Mouse (Mus musculus) stomach, adult 2 months (tissue): Measurements from ENCODE around the gene Prpmp5. TPM values are rescaled to one million over a fixed set of nuclear protein-coding genes. Genes with fewer than 3 reads are reported as not detected.

Experiments used
- polyA plus RNA-seq: library from polyadenylated mRNA; depleted of rRNA; stranded (reverse); fragments of >200 nt; gene quantifications from 2 replicates; pipeline ENCODE4 v1.2.3, GENCODE M21; 2012; rRNA removed

Prpmp5 gene
- not detected in 2 replicates for polyA plus RNA-seq

GRCm38 (mm10) chr6:132314657-132315056, at the start of gene Prpmp5:
TSS of gene Prpmp5 (minus strand) at chr6:132314757.

DNA sequence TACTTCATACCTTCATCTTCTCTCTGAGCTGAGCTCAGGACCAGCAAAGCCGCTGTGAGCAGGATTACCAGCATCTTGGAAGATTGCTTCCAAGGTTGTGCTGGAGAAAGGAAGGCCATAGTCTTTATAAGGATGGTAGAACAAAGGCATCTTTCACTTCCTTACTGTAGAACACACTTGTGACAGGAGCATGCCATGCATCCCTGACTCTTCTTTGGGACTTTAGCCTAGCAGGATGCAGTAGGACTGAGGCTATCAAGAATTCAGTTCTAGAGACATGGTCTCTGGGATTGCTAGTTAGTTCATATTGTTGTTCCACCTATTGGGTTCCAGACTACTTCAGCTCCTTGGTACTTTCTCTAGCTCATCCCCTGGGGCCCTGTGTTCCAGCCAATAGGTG, 49.5 kb upstream of the Prpmp5 start, which contains the start of gene Gm8882:
Gene Gm8882 (minus strand): TSS at position 101 of the 400 bp plus-strand sequence.

Other genes with a start within 250 kb of the Prpmp5 start
- gene Prb1, start 104.2 kb downstream of the Prpmp5 start, polyA plus RNA-seq = not detected in 2 replicates
- not detected in 2 replicates for gene Gm8882, start 49.4 kb upstream of the Prpmp5 start, polyA plus RNA-seq